Mouse (Mus musculus) kidney, adult 11 months (tissue): ENCODE measurements around the gene Lrrc1.

ENCODE experiments used
- DNase-seq: peaks from one replicate; pipeline ENCODE4 v3.0.0; 2022

The Lrrc1 gene

GRCm38 (mm10) chr9:77496540-77497062 is 48.1 kb downstream of the Lrrc1 start:
- no peak for DNase-seq

GRCm38 (mm10) chr9:77494307-77494706 is 50.4 kb downstream of the Lrrc1 start:
- DNase-seq: no peak

- no peak for DNase-seq
These were observed 56.1 kb downstream of the Lrrc1 start for GRCm38 (mm10) chr9:77488611-77489010.

GRCm38 (mm10) chr9:77487427-77487826 is 57.2 kb downstream of the Lrrc1 start:
- no peak for DNase-seq

GRCm38 (mm10) chr9:77485915-77486314 is 58.8 kb downstream of the Lrrc1 start:
- no peak for DNase-seq

- DNase-seq: no peak
These were observed 59.9 kb downstream of the Lrrc1 start for GRCm38 (mm10) chr9:77484751-77485150.

GRCm38 (mm10) chr9:77483559-77483958 is 61.1 kb downstream of the Lrrc1 start:
- no peak for DNase-seq

GRCm38 (mm10) chr9:77482281-77482680 is 62.4 kb downstream of the Lrrc1 start:
- no peak for DNase-seq

GRCm38 (mm10) chr9:77481380-77481779 is 63.3 kb downstream of the Lrrc1 start:
- no peak for DNase-seq

GRCm38 (mm10) chr9:77480574-77481319 is 63.9 kb downstream of the Lrrc1 start:
- no peak for DNase-seq

GRCm38 (mm10) chr9:77480001-77480400 is 64.7 kb downstream of the Lrrc1 start:
- DNase-seq: no peak

GRCm38 (mm10) chr9:77478166-77478920 is 66.3 kb downstream of the Lrrc1 start:
- no peak for DNase-seq

- no peak for DNase-seq
These were observed 70.1 kb downstream of the Lrrc1 start for GRCm38 (mm10) chr9:77474535-77474934.

GRCm38 (mm10) chr9:77472557-77472956 is 72.1 kb downstream of the Lrrc1 start:
- DNase-seq: no peak

GRCm38 (mm10) chr9:77471646-77472220 is 72.9 kb downstream of the Lrrc1 start:
- no peak for DNase-seq

- peak; percentile 51 for DNase-seq
These were observed 74.7 kb downstream of the Lrrc1 start for GRCm38 (mm10) chr9:77469791-77470607.

GRCm38 (mm10) chr9:77466926-77467325 is 77.7 kb downstream of the Lrrc1 start:
- no peak for DNase-seq

- no peak for DNase-seq
These were observed 79.3 kb downstream of the Lrrc1 start for GRCm38 (mm10) chr9:77465401-77465800.

- peak; percentile 86 for DNase-seq
These were observed 80.8 kb downstream of the Lrrc1 start for GRCm38 (mm10) chr9:77463861-77464260.

- no peak for DNase-seq
These were observed 81.5 kb downstream of the Lrrc1 start for GRCm38 (mm10) chr9:77463195-77463594.

- peak; percentile 84 for DNase-seq
These were observed 83.2 kb downstream of the Lrrc1 start for GRCm38 (mm10) chr9:77461371-77461915.

GRCm38 (mm10) chr9:77460408-77460807 is 84.3 kb downstream of the Lrrc1 start:
- no peak for DNase-seq
